Mouse (Mus musculus) ES-Bruce4 (cell line): ENCODE data around the gene Map3k4. TPM values are rescaled to one million over a fixed set of nuclear protein-coding genes. Genes with fewer than 3 reads are reported as not detected.

Experiments
- H3K27ac ChIP-seq: 2 replicates; pipeline ENCODE4 v1.5.1; 2012; ENCODE audit warnings: low read length, inconsistent platforms; ENCODE audit not compliant: insufficient read depth
- H3K27me3 ChIP-seq: 2 replicates; pipeline ENCODE4 v1.6.1; 2012; ENCODE audit warnings: mild to moderate bottlenecking, low read length, inconsistent platforms; ENCODE audit not compliant: control insufficient read depth, poor library complexity, insufficient read depth, severe bottlenecking
- H3K36me3 ChIP-seq: 2 replicates; pipeline ENCODE4 v1.6.1; 2012; ENCODE audit warnings: inconsistent platforms, mild to moderate bottlenecking, low read length, moderate library complexity; ENCODE audit not compliant: control insufficient read depth, poor library complexity, insufficient read depth, severe bottlenecking
- H3K4me1 ChIP-seq: one replicate; pipeline ENCODE4 v1.8.1; 2011; ENCODE audit warnings: low read length; ENCODE audit not compliant: control insufficient read depth, insufficient read depth
- H3K4me3 ChIP-seq: 2 replicates; pipeline ENCODE4 v1.5.1; 2011; ENCODE audit warnings: low read depth, mild to moderate bottlenecking, low read length
- H3K9ac ChIP-seq: 2 replicates; pipeline ENCODE4 v1.6.1; 2012; ENCODE audit warnings: low read depth, mild to moderate bottlenecking, inconsistent platforms; ENCODE audit not compliant: poor library complexity, severe bottlenecking
- H3K9me3 ChIP-seq: replicated peaks from 2 replicates; pipeline ENCODE4 v1.6.1; 2012; ENCODE audit warnings: mild to moderate bottlenecking, low read length, inconsistent platforms; ENCODE audit not compliant: control insufficient read depth, poor library complexity, insufficient read depth, severe bottlenecking
- CTCF ChIP-seq: IDR thresholded peaks from one replicate; pipeline ENCODE4 v1.8.1; 2011; ENCODE audit warnings: low read depth, low read length
- EP300 ChIP-seq: IDR thresholded peaks from 2 replicates; pipeline ENCODE4 v1.6.1; 2011; ENCODE audit warnings: low read depth, low read length; ENCODE audit not compliant: insufficient read depth
- POLR2A ChIP-seq: IDR thresholded peaks from one replicate; pipeline ENCODE4 v1.8.1; 2011; ENCODE audit warnings: low read length; ENCODE audit not compliant: insufficient read depth
- polyA plus RNA-seq: library from polyadenylated mRNA; stranded (reverse); fragments of >200 nt; gene quantifications from 2 replicates; pipeline ENCODE4 v1.2.4, GENCODE M21; 2011; ENCODE audit warnings: low read depth; ENCODE audit not compliant: missing spikeins, insufficient read depth, insufficient read length

Map3k4 gene
- 44.3 TPM in 2 replicates for polyA plus RNA-seq

DNA sequence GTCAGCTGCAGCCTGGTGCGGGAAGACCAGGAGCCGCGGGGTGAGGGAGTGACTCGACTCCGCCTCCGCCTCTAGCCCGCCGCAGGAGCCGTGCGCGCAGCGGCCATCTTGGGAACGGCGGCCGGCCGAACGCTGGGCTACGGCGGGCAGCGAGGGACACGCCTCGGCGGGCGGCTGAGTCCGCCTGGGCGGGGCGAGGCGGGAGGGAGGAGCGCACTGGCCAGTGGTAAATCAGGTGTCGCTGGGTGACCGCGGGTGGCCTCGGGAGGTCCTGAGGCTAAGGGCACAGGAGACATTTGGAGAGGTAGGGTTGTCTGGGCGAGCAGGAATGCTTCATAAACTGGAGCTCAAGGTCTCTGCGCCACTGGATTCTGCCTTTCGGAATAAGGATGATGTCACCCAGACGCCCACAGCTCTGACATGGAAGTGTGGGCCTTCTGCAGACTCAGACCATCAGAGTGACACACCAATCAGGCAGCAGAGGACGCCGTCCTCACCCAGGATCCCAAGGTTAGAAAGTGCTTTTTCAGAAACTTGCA lies at the start of gene Map3k4:
Gene Map3k4, minus strand, starts transcription at position 134 of the 539 bp plus-strand sequence.
- Histone ChIP-seq H3K4me1 (no peaks in the 10 kb centered on the region), H3K27me3 (no peaks in the 10 kb centered on the region), H3K36me3 (no peaks in the 10 kb centered on the region), H3K27ac (no peak within 1 kb of the TSS), H3K9me3 (no peaks in the 10 kb centered on the region), H3K9ac (peak within 1 kb of the TSS; percentile 51), H3K4me3 (peak within 1 kb of the TSS; percentile 74)
- TF ChIP-seq POLR2A (peak; percentile 24), CTCF (no peak), EP300 (no peak)

- Histone ChIP-seq H3K27me3 (no peaks in the 10 kb centered on the region), H3K27ac (no peak overlapping the region), H3K9me3 (no peaks in the 10 kb centered on the region), H3K4me1 (no peaks in the 10 kb centered on the region), H3K36me3 (no peaks in the 10 kb centered on the region), H3K9ac (no peak overlapping the region), H3K4me3 (no peak overlapping the region)
- TF ChIP-seq CTCF: peak; percentile 81
- TF ChIP-seq POLR2A: no peak
Measured at GRCm38 (mm10) chr17:12367373-12367930, 48.9 kb upstream of the Map3k4 start.

DNA sequence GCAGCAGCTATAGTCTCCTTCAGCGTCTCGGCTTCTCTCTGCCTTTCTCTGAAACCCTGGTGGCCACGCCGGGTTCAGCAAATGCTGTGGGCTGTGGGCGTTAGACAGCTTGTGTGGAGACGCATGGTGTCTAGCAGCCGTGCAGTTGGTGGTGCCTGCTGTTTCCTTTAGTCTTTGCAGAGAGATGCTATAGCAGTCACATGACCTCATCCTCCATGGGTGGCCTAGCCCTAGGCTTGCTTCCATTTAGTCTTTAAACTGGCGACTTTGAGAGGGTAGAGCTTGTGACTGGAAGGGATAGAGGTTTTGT lies 45.8 kb upstream of the Map3k4 start:
- Histone ChIP-seq H3K27me3 (no peaks in the 10 kb centered on the region), H3K27ac (no peak overlapping the region), H3K36me3 (no peaks in the 10 kb centered on the region), H3K4me3 (no peak overlapping the region), H3K4me1 (no peaks in the 10 kb centered on the region), H3K9ac (no peak overlapping the region), H3K9me3 (no peaks in the 10 kb centered on the region)
- no peak for TF ChIP-seq CTCF
- no peak for TF ChIP-seq POLR2A
- 0 out of 2 replicates have a peak, but pooled peaks have one; percentile 38 for TF ChIP-seq EP300

GRCm38 (mm10) chr17:12363601-12364425 lies 45.2 kb upstream of the Map3k4 start:
- Histone ChIP-seq H3K4me3 (no peak overlapping the region), H3K27ac (no peak overlapping the region), H3K9me3 (no peaks in the 10 kb centered on the region), H3K27me3 (no peaks in the 10 kb centered on the region), H3K4me1 (no peaks in the 10 kb centered on the region), H3K9ac (no peak overlapping the region), H3K36me3 (no peaks in the 10 kb centered on the region)
- TF ChIP-seq POLR2A (no peak), EP300 (no peak), CTCF (no peak)

- TF ChIP-seq CTCF (no peak), POLR2A (no peak), EP300 (no peak)
- no peak overlapping the region for H3K27ac ChIP-seq
- no peaks in the 10 kb centered on the region for H3K4me1 ChIP-seq
- no peak overlapping the region for H3K9ac ChIP-seq
- H3K27me3 ChIP-seq: no peaks in the 10 kb centered on the region
- H3K9me3 ChIP-seq: no peaks in the 10 kb centered on the region
- H3K4me3 ChIP-seq: no peak overlapping the region
- H3K36me3 ChIP-seq: no peaks in the 10 kb centered on the region
Measured at GRCm38 (mm10) chr17:12359876-12360275, 41.3 kb upstream of the Map3k4 start.

DNA sequence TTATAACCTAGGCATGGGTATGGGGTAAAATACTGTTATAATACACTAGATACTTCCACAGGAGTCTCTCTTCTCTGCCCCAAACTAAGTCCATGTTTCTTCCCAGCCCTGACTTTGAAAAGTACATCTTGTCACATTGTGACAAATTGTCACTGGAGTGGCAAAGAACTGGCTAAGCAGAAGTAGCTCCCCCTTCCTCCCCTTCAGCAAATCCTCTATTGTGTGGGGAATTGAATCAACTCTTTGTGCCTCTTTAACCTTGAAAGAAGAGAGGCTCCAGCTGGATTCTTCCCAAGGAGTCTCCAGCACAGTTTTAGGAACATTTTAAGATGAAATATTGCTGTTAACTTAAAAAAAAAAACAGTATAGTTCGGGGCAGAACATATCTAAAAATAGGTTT lies 34.2 kb upstream of the Map3k4 start:
- Histone ChIP-seq H3K27ac (no peak overlapping the region), H3K9ac (no peak overlapping the region), H3K4me3 (no peak overlapping the region), H3K27me3 (no peaks in the 10 kb centered on the region), H3K36me3 (no peaks in the 10 kb centered on the region), H3K4me1 (peaks cover 3% of the 10 kb centered on the region), H3K9me3 (no peaks in the 10 kb centered on the region)
- TF ChIP-seq CTCF (no peak), EP300 (no peak), POLR2A (no peak)
